Mouse (Mus musculus) kidney, adult 9 months (tissue): ENCODE data around the gene Pla2g15.
A peak's percentile ranks its signal among the peaks of the same experiment; 100 is the strongest.

ENCODE experiments used
- DNase-seq: peaks from one replicate; pipeline ENCODE4 v3.0.0; 2022

The Pla2g15 gene

GRCm38 (mm10) chr8:106149801-106150652, at the start of gene Pla2g15:
Gene Pla2g15, plus strand, starts transcription at chr8:106150399.
- peak; percentile 94 for DNase-seq

- no peak for DNase-seq
Observed at GRCm38 (mm10) chr8:106102321-106102720, 47.9 kb upstream of the Pla2g15 start.

DNA sequence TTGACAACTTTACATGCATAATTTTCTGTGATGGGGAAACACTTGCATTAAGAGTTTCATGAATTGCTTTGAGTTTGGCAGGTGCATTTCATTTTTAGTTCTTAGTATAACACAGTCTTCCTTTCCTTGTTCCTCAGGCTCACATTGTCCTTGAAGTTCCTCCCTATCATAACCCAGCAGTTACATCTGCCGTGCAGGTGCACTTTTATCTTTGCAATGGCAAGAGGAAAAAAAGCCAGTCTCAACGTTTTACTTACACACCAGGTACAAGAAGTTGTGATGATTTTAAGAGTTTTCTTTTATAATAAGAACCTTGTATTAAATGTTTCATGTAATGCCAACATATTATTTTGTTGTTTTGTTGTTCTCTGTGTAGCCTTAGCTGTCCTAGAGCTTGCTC, 46.3 kb upstream of the Pla2g15 start:
- DNase-seq = no peak

GRCm38 (mm10) chr8:106106193-106106592, 44.0 kb upstream of the Pla2g15 start:
- no peak for DNase-seq

- DNase-seq = no peak
Observed at GRCm38 (mm10) chr8:106108080-106108479, 42.1 kb upstream of the Pla2g15 start.

DNA sequence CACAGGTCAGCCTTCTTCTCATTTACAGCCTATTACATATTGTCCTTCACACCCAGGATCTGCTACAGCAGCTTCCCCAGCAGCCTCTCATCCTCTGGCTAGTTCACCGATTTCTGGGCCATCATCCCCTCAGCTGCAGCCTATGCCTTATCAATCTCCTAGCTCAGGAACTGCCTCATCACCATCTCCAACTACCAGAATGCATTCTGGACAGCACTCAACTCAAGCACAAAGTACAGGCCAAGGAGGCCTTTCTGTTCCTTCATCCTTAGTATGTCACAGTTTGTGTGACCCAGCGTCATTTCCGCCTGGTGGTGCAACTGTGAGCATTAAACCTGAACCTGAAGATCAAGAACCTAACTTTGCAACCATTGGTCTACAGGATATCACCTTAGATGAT, 41.5 kb upstream of the Pla2g15 start:
- DNase-seq = no peak

DNA sequence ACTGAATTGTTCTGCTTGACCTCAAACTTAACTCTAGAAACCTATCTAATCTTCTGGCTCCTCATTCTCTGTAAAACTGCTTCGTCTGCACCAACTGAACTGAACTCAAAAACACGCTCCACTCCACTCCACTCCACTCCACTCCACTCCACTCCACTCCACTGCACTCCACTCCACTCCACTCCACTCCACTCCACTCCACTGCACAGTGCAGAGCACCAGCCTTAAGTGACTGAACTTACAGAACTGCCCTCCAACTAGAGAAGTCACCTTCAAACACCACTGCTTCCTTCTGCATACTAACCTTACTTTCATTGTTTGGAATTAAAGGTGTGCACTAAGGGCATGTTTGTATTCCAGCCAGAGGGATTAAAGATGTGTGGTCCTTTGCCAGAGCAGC, 38.2 kb upstream of the Pla2g15 start:
- no peak for DNase-seq

GRCm38 (mm10) chr8:106112514-106112913, 37.7 kb upstream of the Pla2g15 start:
- DNase-seq = no peak

GRCm38 (mm10) chr8:106115897-106116296, 34.3 kb upstream of the Pla2g15 start:
- peak; percentile 59 for DNase-seq

GRCm38 (mm10) chr8:106123443-106123842, 26.8 kb upstream of the Pla2g15 start:
- no peak for DNase-seq

GRCm38 (mm10) chr8:106126055-106126454, 24.1 kb upstream of the Pla2g15 start:
- DNase-seq = no peak

DNA sequence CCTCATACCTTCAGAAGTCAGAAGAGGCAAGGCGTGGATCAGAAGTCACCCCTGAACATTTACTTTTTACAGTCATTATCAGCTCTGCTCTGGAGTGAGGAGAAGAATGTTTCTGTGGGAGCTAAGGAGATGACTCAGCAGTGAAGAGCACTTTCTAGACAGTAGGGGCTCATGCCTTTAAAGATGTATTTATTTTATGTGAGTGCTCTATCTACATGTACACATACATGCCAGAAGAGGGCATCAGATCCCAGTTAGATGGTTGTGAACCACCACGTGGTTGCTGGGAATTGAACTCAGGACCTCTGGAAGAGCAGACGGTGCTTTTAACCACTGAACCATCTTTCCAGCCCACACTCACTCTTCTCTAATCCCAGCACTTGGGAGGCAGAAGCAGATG, 23.1 kb upstream of the Pla2g15 start:
- DNase-seq = no peak

DNA sequence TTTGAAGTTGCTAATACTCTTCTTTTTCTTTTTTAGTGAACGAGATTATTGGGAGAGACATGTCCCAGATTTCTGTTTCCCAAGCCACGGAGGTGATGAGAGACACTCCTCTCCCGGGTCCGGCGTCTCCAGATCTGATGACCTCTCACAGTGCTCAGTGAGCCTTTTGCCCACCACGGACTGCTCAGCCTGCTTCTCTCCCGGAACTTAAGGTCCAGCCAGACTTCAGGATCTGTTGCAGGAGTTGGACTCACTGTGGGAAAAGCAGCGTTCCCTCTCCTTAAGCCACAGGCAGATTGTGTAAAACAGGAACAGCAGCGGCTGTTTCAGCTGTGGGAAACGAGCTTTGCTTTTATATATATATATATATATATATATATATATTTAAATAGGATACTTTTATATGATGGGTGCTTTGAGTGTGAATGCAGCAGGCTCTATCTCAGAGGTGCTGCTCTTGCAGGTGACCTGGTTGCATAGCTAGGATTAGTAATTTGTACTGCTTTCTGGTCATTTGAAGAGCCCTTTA, 22.3 kb upstream of the Pla2g15 start:
- DNase-seq = no peak

DNA sequence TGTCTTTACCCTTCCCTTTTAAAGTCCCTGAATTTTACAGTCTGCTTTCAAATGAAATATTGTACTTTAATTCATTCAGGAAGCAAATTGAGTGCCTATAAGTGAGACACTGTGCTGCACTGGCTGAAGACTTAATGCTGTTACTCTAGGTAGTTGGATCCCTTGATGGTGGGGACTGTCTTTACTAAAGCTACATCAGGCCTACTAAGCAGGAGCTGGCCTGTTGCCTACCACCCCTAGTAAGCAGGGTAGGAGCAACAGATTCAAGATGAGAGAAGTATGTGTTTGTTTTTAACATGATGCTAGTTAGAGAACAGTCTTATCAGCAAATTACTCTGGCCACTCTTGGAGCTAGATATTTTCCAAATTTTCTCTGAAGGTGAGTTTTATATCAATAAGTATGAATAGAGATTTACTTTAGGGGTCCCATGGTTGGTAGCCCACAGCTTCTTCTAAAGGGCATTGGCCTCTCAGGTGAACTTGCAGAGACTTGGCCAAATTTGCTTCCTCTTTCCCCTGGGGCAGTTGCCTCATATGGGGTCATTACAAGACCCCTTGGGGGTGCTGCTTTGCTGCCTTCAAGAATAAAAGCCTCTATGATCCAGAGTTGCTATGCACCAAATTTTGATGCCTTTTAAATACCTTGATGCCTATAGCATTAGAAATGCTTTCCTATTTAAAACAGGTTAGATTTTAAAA, 20.8 kb upstream of the Pla2g15 start:
- DNase-seq = no peak

GRCm38 (mm10) chr8:106129997-106130396, 20.2 kb upstream of the Pla2g15 start:
- no peak for DNase-seq

DNA sequence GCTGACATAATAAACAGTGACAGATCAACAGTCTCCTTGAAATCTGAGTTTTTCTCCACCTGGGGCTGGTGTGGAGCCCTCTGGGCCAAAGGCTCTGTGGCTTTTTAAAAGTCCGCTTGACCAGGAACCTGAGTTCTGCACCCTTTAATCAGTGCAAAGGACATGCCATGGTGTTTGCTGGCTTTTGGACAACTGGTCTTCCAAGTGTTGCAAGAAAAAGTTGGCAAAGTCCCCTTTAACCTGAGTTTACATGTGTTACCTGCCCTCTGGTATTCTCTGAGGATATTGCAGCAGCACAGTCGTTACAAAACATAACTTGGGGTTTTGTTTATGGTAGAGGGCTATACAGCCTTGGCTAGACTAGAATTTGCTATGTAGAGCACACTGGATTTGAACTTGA, 19.7 kb upstream of the Pla2g15 start:
- DNase-seq = no peak

DNA sequence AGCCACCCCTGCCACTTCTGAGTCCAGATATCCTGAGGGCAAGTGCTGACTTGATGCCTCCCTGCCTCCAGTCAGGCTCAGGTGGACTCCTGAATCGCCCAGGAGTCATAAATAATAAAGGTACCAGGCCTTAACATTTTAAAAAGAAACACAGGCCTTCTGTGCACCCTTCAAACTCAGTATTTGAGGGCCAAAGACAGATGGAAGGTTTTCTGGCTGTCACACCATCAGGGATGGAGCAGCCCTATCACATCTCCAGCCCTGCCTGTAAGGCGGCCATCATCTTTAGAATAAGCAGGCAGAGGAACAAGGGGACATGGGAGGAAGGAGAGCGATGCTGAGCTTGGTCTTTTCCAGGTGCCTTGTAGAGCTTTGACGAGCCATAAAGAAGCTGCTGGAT, 19.2 kb upstream of the Pla2g15 start:
- no peak for DNase-seq

- no peak for DNase-seq
Observed at GRCm38 (mm10) chr8:106131488-106132222, 18.5 kb upstream of the Pla2g15 start.

DNA sequence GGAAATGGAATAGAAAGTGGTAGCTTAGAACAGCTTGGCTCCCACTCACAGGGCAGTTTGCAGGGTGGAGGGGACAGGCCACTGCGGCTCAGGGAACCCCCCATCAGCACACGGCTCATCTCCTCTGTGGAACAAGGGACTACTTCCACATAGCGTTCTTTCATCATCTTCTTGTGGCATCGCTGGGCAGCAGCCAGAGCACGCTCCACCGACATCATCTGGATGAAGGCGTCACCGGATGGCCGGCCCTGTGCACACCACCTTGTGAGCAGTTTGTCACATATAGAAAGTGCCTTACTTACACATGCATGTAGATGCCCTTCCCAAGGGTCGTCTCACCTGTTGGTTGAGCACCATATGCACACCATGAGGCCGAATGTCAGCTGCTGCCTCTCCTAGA, 17.8 kb upstream of the Pla2g15 start:
- no peak for DNase-seq

DNA sequence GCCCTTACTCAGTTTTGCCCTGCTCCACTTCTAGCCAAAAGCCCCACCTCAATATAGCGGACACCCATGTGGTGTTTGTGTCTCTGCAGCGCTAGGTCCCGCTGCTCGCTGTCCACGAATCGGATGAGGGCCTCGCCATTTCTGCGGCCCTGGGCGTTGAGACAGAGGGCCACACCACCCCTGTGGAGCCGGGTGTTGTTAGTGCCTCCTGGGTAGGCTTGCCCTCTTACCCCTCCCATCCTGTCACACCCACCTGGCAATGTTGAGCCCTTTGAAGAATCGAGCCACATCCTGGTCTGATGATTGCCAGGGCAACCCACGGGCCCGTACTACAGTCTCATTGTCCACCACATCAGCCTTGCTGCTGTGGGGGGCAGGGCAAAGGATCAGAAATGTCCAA, 16.7 kb upstream of the Pla2g15 start:
- no peak for DNase-seq

DNA sequence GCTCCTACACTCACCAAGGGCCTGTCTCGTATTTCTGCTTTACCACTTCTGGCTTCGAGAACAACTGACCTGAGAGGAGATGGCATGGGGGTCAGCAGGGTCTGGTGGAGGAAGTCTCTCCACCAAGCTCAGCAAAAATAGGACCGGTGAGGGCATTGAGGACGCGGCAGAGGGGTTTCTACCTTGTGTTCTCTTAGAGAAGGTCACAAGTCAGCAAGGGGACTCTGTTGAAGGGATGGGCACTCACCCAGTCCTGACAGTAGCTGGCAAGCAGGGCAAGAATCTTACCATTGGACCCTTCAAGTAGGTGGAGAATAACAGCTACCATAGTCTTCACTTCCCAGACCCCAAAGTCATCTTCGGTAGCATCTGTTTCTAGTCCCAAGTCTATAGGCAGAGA, 16.3 kb upstream of the Pla2g15 start:
- DNase-seq = peak; percentile 24

GRCm38 (mm10) chr8:106134751-106135571, 15.2 kb upstream of the Pla2g15 start:
- peak; percentile 98 for DNase-seq
